Mouse (Mus musculus): ENCODE data around the gene Smad3. TPM values are rescaled to one million over a fixed set of nuclear protein-coding genes. Genes with fewer than 3 reads are reported as not detected.
A peak's percentile ranks its signal among the peaks of the same experiment; 100 is the strongest.

The Smad3 gene
- 34.6 and 41.0 TPM in 2 replicates for polyA plus RNA-seq (2012; rRNA removed)

- Histone ChIP-seq H3K4me1 (ENCODE audit: control insufficient read depth, insufficient read depth, low read length) (no peaks in the 10 kb centered on the region), H3K4me3 (replicated peaks; ENCODE audit: extremely low read depth, low read depth, low read length) (peak within 1 kb of the TSS; percentile 84)
- DNase-seq, result peak; percentile 89
- TF ChIP-seq CTCF (IDR thresholded peaks at IDR 0.05; ENCODE audit: insufficient read depth, low read length), result no peak
- TF ChIP-seq POLR2A (IDR thresholded peaks at IDR 0.05; ENCODE audit: borderline replicate concordance, extremely low read depth, low read depth, low read length), result peak; percentile 36; the same call in 1 of the 2 replicates
- under 1% methylated on average over 59 of the region's 59 CpGs for WGBS
These were observed at the start of gene Smad3 for GRCm38 (mm10) chr9:63757865-63758440. TSS of gene Smad3 (minus strand) at chr9:63757994.

DNA sequence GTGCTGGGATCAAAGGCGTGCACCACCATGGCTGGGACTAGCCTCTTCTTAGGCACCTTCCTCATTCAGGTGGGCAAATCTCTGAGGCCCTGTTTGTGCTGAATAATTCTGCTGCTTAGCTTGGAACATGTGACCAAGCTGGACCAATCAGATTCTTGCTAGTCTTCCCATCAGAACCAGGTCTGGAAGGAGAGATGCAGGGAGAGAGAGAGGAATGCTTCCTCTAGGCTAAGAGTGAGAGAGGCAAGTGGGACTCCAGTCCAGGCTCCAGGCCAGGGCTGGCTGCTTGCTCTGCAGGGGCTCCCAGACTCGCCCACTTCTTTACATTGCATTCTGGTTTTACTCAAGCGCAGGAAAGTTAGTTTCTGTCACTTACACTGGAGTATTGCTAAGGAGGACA lies 47.1 kb upstream of the Smad3 start:
- no peak for TF ChIP-seq POLR2A (IDR thresholded peaks at IDR 0.05; ENCODE audit: borderline replicate concordance, extremely low read depth, low read depth, low read length)
- TF ChIP-seq CTCF (IDR thresholded peaks at IDR 0.05; ENCODE audit: insufficient read depth, low read length), result no peak

DNA sequence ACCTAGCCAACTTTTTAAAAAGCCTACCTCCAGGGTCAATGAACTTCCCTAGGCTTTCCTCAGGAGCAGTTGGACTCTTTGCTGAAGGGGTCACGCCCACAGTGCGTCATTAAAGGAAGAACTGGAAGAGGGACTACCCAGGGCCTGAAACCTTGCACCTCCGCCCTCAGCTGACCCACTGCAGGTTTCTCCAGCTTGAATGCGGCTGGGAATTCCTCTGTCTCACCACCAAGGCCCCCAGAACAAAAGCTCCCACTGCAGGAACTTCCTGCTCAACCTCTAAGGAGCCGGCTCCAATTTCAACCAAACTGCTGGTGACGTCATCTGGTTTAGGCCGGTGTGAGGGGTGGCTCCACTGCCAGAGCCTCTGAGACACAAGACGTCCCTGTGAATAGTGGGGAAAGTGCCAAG lies 45.4 kb upstream of the Smad3 start:
- TF ChIP-seq CTCF (IDR thresholded peaks at IDR 0.05; ENCODE audit: insufficient read depth, low read length) (no peak), POLR2A (IDR thresholded peaks at IDR 0.05; ENCODE audit: borderline replicate concordance, extremely low read depth, low read depth, low read length) (no peak)
- Histone ChIP-seq H3K4me1 (ENCODE audit: control insufficient read depth, insufficient read depth, low read length) (no peaks in the 10 kb centered on the region), H3K4me3 (replicated peaks; ENCODE audit: extremely low read depth, low read depth, low read length) (no peak overlapping the region)
- 30% methylated on average over 8 of the region's 8 CpGs for WGBS
- DNase-seq, result no peak

More for the DNA sequence above, 47.1 kb upstream of the Smad3 start:
- no peak for DNase-seq
- Histone ChIP-seq H3K4me1 (ENCODE audit: control insufficient read depth, insufficient read depth, low read length) (no peaks in the 10 kb centered on the region), H3K4me3 (replicated peaks; ENCODE audit: extremely low read depth, low read depth, low read length) (no peak overlapping the region)
- 69% methylated on average over 3 of the region's 3 CpGs for WGBS

GRCm38 (mm10) chr9:63802504-63802903 lies 44.7 kb upstream of the Smad3 start:
- 87% methylated on average over 7 of the region's 7 CpGs for WGBS

GRCm38 (mm10) chr9:63802080-63802479 lies 44.3 kb upstream of the Smad3 start:
- TF ChIP-seq CTCF (IDR thresholded peaks at IDR 0.05; ENCODE audit: insufficient read depth, low read length) (no peak), POLR2A (IDR thresholded peaks at IDR 0.05; ENCODE audit: borderline replicate concordance, extremely low read depth, low read depth, low read length) (no peak)
- DNase-seq, result no peak
- 76% methylated on average over 5 of the region's 5 CpGs for WGBS
- Histone ChIP-seq H3K4me3 (replicated peaks; ENCODE audit: extremely low read depth, low read depth, low read length) (no peak overlapping the region), H3K4me1 (ENCODE audit: control insufficient read depth, insufficient read depth, low read length) (no peaks in the 10 kb centered on the region)

More at GRCm38 (mm10) chr9:63802504-63802903, 44.7 kb upstream of the Smad3 start:
- DNase-seq, result no peak
- no peaks in the 10 kb centered on the region for H3K4me1 ChIP-seq (ENCODE audit: control insufficient read depth, insufficient read depth, low read length)
- no peak overlapping the region for H3K4me3 ChIP-seq (replicated peaks; ENCODE audit: extremely low read depth, low read depth, low read length)
- TF ChIP-seq POLR2A (IDR thresholded peaks at IDR 0.05; ENCODE audit: borderline replicate concordance, extremely low read depth, low read depth, low read length), result no peak
- TF ChIP-seq CTCF (IDR thresholded peaks at IDR 0.05; ENCODE audit: insufficient read depth, low read length), result no peak

DNA sequence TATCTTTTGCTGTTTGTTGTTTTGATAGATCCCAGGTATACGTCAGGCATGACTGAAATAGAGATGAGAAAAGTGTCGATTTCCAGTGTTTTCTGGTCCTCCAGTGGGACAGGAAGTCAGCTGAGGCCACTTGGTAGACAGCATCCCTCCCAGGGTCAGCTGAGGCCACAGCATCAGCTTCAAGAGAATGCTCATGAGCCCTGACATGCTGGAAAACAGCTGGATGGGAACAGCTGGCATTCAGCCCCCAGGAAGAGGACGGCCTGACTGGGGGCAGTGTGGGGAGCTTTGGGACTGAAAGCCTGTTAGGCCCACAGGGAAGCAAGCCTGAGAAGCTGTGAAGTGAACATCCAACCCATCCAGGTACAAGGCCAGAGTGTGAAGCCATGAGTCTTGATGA lies 38.6 kb upstream of the Smad3 start:
- 55% methylated on average over 3 of the region's 3 CpGs for whole genome bisulfite sequencing
- Histone ChIP-seq H3K4me3 (replicated peaks; ENCODE audit: extremely low read depth, low read depth, low read length) (no peak overlapping the region), H3K4me1 (ENCODE audit: control insufficient read depth, insufficient read depth, low read length) (peaks cover 4% of the 10 kb centered on the region)
- TF ChIP-seq CTCF (IDR thresholded peaks at IDR 0.05; ENCODE audit: insufficient read depth, low read length) (no peak), POLR2A (IDR thresholded peaks at IDR 0.05; ENCODE audit: borderline replicate concordance, extremely low read depth, low read depth, low read length) (no peak)
- DNase-seq, result no peak

DNA sequence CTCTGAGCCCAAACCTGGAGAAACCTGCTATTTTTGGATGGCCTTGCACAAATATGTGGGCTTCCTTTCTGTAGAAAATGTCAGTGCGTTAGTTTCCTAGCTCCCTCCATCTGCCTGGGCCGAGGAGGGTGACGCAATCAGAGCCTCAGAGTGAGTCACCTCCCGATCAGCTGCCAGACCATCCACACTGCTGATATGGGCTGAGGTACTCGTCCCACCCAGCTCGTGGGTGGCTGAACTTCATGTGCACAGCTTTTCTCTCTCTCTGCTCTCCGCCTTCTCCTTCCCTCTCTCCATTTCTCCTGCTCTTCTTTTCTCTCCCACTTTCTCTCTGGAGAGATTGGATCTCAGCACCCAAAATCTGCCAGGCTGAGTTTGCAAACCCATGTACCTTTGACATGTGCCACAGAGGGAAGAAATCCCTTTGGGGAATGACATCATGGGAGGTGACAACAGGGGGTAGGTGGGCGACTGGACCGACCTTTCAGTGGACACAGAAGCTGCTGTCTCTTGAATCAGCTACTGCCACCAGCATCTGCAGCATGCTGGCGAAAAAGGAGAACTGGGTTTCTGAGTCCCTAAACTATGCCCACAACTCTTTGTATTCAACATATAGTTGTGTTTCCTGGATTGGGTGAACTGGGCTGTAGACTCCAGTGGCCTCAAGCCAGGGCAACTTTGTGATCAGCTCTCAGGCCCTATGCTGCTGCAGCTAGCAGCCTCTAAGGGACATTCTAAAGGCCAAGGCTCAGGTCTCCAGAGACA lies 36.1 kb upstream of the Smad3 start:
- no peak overlapping the region for H3K4me3 ChIP-seq (replicated peaks; ENCODE audit: extremely low read depth, low read depth, low read length)
- peak; percentile 33 for DNase-seq
- 49% methylated on average over 10 of the region's 10 CpGs for WGBS
- H3K4me1 ChIP-seq (ENCODE audit: control insufficient read depth, insufficient read depth, low read length), result peaks cover 7% of the 10 kb centered on the region
- no peak for TF ChIP-seq CTCF (IDR thresholded peaks at IDR 0.05; ENCODE audit: insufficient read depth, low read length)
- TF ChIP-seq POLR2A (IDR thresholded peaks at IDR 0.05; ENCODE audit: borderline replicate concordance, extremely low read depth, low read depth, low read length), result no peak

DNA sequence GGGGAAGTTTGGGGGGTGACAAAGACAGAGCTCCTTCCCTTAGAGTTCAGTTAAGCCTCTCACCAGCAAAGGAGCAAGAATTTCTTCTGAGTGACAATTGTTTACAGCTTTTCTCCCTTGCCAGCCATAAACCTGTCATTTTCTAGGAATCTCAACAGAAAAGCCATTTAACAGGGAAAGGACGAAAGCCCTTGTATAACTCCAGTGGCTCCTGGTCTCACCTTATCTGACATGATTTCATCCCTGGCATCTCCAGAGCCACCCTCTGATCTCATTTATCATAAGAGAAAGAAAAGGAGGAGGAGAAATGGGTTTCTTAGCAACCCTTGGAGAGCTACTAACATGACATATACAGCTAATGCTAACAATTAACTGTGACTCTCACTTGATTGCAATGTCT lies 33.9 kb upstream of the Smad3 start:
- 59% methylated on average over 1 of the region's 1 CpGs for WGBS
- DNase-seq, result no peak
- TF ChIP-seq POLR2A (IDR thresholded peaks at IDR 0.05; ENCODE audit: borderline replicate concordance, extremely low read depth, low read depth, low read length) (no peak), CTCF (IDR thresholded peaks at IDR 0.05; ENCODE audit: insufficient read depth, low read length) (no peak)
- no peak overlapping the region for H3K4me3 ChIP-seq (replicated peaks; ENCODE audit: extremely low read depth, low read depth, low read length)
- peaks cover 7% of the 10 kb centered on the region for H3K4me1 ChIP-seq (ENCODE audit: control insufficient read depth, insufficient read depth, low read length)

DNA sequence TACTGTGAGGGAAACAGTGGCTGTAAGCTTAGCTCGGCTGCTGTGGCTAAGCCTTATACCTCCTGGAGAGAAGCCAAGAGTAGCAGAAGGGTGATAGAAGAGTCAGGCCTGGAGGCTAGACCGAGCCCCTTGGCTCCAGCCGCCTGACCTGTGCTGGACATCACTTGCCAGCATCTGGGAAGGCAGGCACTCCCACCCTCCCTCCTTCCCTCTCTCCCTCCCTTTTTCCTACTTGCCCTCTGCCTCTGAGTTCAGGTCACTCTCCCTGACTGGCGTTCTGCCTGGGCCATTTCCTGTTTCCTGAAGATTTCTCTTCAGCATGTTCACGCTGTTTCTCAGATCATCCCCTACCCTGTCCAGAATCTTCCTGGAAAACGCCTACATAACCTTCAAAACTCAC lies 33.5 kb upstream of the Smad3 start:
- Histone ChIP-seq H3K4me3 (replicated peaks; ENCODE audit: extremely low read depth, low read depth, low read length) (no peak overlapping the region), H3K4me1 (ENCODE audit: control insufficient read depth, insufficient read depth, low read length) (peaks cover 7% of the 10 kb centered on the region)
- 23% methylated on average over 6 of the region's 6 CpGs for WGBS
- TF ChIP-seq POLR2A (IDR thresholded peaks at IDR 0.05; ENCODE audit: borderline replicate concordance, extremely low read depth, low read depth, low read length) (no peak), CTCF (IDR thresholded peaks at IDR 0.05; ENCODE audit: insufficient read depth, low read length) (no peak)
- no peak for DNase-seq

- TF ChIP-seq CTCF (IDR thresholded peaks at IDR 0.05; ENCODE audit: insufficient read depth, low read length) (no peak), POLR2A (IDR thresholded peaks at IDR 0.05; ENCODE audit: borderline replicate concordance, extremely low read depth, low read depth, low read length) (no peak)
- Histone ChIP-seq H3K4me1 (ENCODE audit: control insufficient read depth, insufficient read depth, low read length) (peaks cover 7% of the 10 kb centered on the region), H3K4me3 (replicated peaks; ENCODE audit: extremely low read depth, low read depth, low read length) (no peak overlapping the region)
- WGBS, result 94% methylated on average over 4 of the region's 4 CpGs
- no peak for DNase-seq
These were observed 32.4 kb upstream of the Smad3 start for GRCm38 (mm10) chr9:63790222-63790621.
